24 mouse cellular contexts compared by ENCODE assay signal in the genomic region with DNA sequence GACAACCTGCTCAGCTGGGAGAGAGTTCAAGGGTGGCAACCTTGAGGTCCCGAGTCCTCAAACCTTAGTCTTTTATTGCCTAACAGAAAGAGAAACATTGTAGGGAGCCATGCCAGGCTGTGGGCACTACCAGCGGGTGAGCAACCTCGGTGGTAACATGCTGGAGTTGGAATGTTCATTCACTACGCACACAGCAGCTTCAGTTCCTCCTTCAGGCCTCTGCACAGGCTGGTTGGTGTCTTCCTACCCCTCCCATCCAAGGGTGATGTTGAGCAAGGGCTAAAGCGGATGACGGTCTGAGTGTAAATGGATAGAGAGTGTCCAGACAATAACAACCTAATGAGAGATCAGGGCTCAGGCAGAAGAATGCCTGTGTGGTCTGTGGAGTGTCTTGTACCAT. TPM values are rescaled to one million over a fixed set of nuclear protein-coding genes. Genes with fewer than 3 reads are reported as not detected.
DNase-seq lines count a peak whose midpoint lies in the region; ATAC-seq and TF ChIP-seq lines count a peak whose summit lies in the region.
"Had no signal": no experiment of that assay in that cellular context is flagged by ENCODE, and none has a peak within 500 bp of the region (broad histone marks: within the 10 kb centered on the region; RNA-seq: fewer than 3 reads in every experiment).

No protein-coding gene starts in this region.

- no peak overlapping the region for H3K4me2 ChIP-seq in liver, embryonic 12.5 days
- H3K4me2 ChIP-seq: embryonic facial prominence, embryonic 15.5 days; forebrain, embryonic 15.5 days; heart, embryonic 13.5 days; limb, embryonic 15.5 days; lung, embryonic 14.5 days had no signal

- H3K4me3 ChIP-seq in liver, adult 2 months (ENCODE audit: insufficient read depth, low read depth, low read length): no peak overlapping the region
- H3K4me3 ChIP-seq in liver, embryonic 12.5 days: no peak overlapping the region
- no peak overlapping the region for H3K4me3 ChIP-seq in testis, adult 2 months (ENCODE audit: control insufficient read depth, low read depth, low read length)
- H3K4me3 ChIP-seq in midbrain, embryonic 10.5 days: no peak overlapping the region
- H3K4me3 ChIP-seq: embryonic facial prominence, embryonic 15.5 days; forebrain, embryonic 15.5 days; heart, embryonic 13.5 days; limb, embryonic 15.5 days had no signal

- peak; percentile 27 for DNase-seq in liver, adult 2 months (ENCODE audit: extremely low read depth, low read depth, low spot score)
- no peak for DNase-seq in testis, postnatal 10 days (ENCODE audit: low spot score)
- DNase-seq in monocyte, adult 2 months (ENCODE audit: low read depth in 1 of 2, low spot score in 2 of 2): peak; percentile 57 to 60
- no peak for DNase-seq in midbrain, embryonic 10.5 days (ENCODE audit: low spot score)
- DNase-seq in frontal cortex, adult 2 months (ENCODE audit: extremely low spot score in 1 of 2, low spot score in 1 of 2): no peak
- DNase-seq: adrenal gland, postnatal 25 days; cerebellum, adult 9-10 months; gastrocnemius, postnatal 10 days; heart, postnatal 14 days; kidney, postnatal 4 days; left cerebral cortex, postnatal 4 days; lung, embryonic 14.5 days; right cerebral cortex, postnatal 25 days; spleen, adult 18-20 months; thymus, postnatal 25 days had no signal

- no peak for TF ChIP-seq CTCF in liver, adult 2 months (IDR thresholded peaks at IDR 0.05; ENCODE audit: low read depth, low read length)
- no peak for TF ChIP-seq CTCF in testis, adult 2 months (IDR thresholded peaks at IDR 0.05; ENCODE audit: control insufficient read depth, insufficient read depth, insufficient replicate concordance, low read depth, low read length)

- WGBS in liver, adult 2 months: 46% methylated on average over 6 of the region's 6 CpGs
- 34% methylated on average over 6 of the region's 6 CpGs for WGBS in liver, embryonic 12.5 days (ENCODE audit: insufficient replicate concordance)
- 82% methylated on average over 6 of the region's 6 CpGs for WGBS in midbrain, embryonic 10.5 days

- H3K4me1 ChIP-seq in liver, adult 2 months (ENCODE audit: control insufficient read depth, insufficient read depth, low read length): peaks cover 3% of the 10 kb centered on the region
- H3K4me1 ChIP-seq in liver, embryonic 12.5 days: peaks cover 49% of the 10 kb centered on the region
- H3K4me1 ChIP-seq in testis, adult 2 months (ENCODE audit: control insufficient read depth, insufficient read depth, low read length): peaks cover 11% of the 10 kb centered on the region
- peaks cover 45% of the 10 kb centered on the region for H3K4me1 ChIP-seq in midbrain, embryonic 10.5 days

- no peaks in the 10 kb centered on the region for H3K36me3 ChIP-seq in liver, adult 2 months (ENCODE audit: control insufficient read depth, insufficient read depth, low read length)
- no peaks in the 10 kb centered on the region for H3K36me3 ChIP-seq in liver, embryonic 12.5 days
- H3K36me3 ChIP-seq in testis, adult 2 months (ENCODE audit: control insufficient read depth, insufficient read depth, low read length): no peaks in the 10 kb centered on the region
- H3K36me3 ChIP-seq in midbrain, embryonic 10.5 days: no peaks in the 10 kb centered on the region
- H3K36me3 ChIP-seq: embryonic facial prominence, embryonic 15.5 days; forebrain, embryonic 15.5 days; heart, embryonic 13.5 days; limb, embryonic 15.5 days had no signal

- H3K9ac ChIP-seq in liver, adult 2 months (ENCODE audit: low read depth, low read length): no peak overlapping the region
- no peak overlapping the region for H3K9ac ChIP-seq in liver, embryonic 12.5 days
- H3K9ac ChIP-seq: embryonic facial prominence, embryonic 15.5 days; forebrain, embryonic 15.5 days; heart, embryonic 13.5 days; limb, embryonic 15.5 days; lung, embryonic 14.5 days had no signal

- H3K9me3 ChIP-seq in liver, embryonic 12.5 days (replicated peaks): no peaks in the 10 kb centered on the region
- no peaks in the 10 kb centered on the region for H3K9me3 ChIP-seq in midbrain, embryonic 10.5 days (replicated peaks)
- H3K9me3 ChIP-seq: embryonic facial prominence, embryonic 15.5 days; forebrain, embryonic 15.5 days; heart, embryonic 13.5 days; limb, embryonic 15.5 days had no signal

- no peak overlapping the region for H3K27ac ChIP-seq in liver, adult 2 months (replicated peaks; ENCODE audit: insufficient read depth, low read depth, low read length)
- H3K27ac ChIP-seq in liver, embryonic 12.5 days: no peak overlapping the region
- H3K27ac ChIP-seq in testis, adult 2 months (ENCODE audit: control insufficient read depth, insufficient read depth, low read depth, low read length): peak overlapping the region; percentile 33; the same call in 1 of the 2 replicates
- H3K27ac ChIP-seq in midbrain, embryonic 10.5 days (replicated peaks): no peak overlapping the region
- H3K27ac ChIP-seq: embryonic facial prominence, embryonic 15.5 days; forebrain, embryonic 15.5 days; heart, embryonic 13.5 days; limb, embryonic 15.5 days had no signal

- no peak for ATAC-seq in liver, embryonic 12.5 days
- ATAC-seq: activated CD4-positive, CD25-positive, alpha-beta regulatory T cell, adult 4 months; forebrain, embryonic 15.5 days; intestine, postnatal 0 days had no signal

- H3K27me3 ChIP-seq in liver, adult 2 months (ENCODE audit: control insufficient read depth, insufficient read depth, low read length): no peaks in the 10 kb centered on the region
- no peaks in the 10 kb centered on the region; the same call in 1 of the 2 replicates for H3K27me3 ChIP-seq in liver, embryonic 12.5 days (replicated peaks)
- no peaks in the 10 kb centered on the region; the same call in 1 of the 2 replicates for H3K27me3 ChIP-seq in testis, adult 2 months (ENCODE audit: control insufficient read depth, insufficient read depth, low read length)
- peaks cover 29% of the 10 kb centered on the region for H3K27me3 ChIP-seq in midbrain, embryonic 10.5 days (ENCODE audit: low read depth, poor library complexity, severe bottlenecking)
- H3K27me3 ChIP-seq: forebrain, embryonic 15.5 days had no signal

- no peaks in the 10 kb centered on the region for H3K79me2 ChIP-seq in liver, adult 2 months (ENCODE audit: control insufficient read depth, insufficient read depth, low read length)

- no peak for TF ChIP-seq POLR2A in liver, adult 2 months (IDR thresholded peaks at IDR 0.05; ENCODE audit: extremely low read depth, insufficient read depth, low read length)
- TF ChIP-seq POLR2A in testis, adult 2 months (IDR thresholded peaks at IDR 0.05; ENCODE audit: control insufficient read depth, low read depth, low read length): no peak; the same call in 1 of the 2 replicates

RNA-seq across cellular contexts. Expression of a gene that starts 4.3 kb away (rescaled TPM):
- 5.2 and 7.0 TPM in 2 replicates for total RNA-seq in liver, adult 2 months (2014; rRNA removed)
- polyA plus RNA-seq in liver, adult 2 months (2012; rRNA removed): 11.3 and 12.2 TPM in 2 replicates
- 7.0 and 7.7 TPM in 2 replicates for polyA plus RNA-seq in liver, embryonic 12.5 days (2016; fragmentation: Nextera tagmentation; extraction: Ambion mirVana)
- polyA plus RNA-seq in testis, adult 2 months (2012; rRNA removed): 16.3 and 16.9 TPM in 2 replicates
- polyA plus RNA-seq in midbrain, embryonic 10.5 days (2016; fragmentation: Nextera tagmentation; extraction: Ambion mirVana): 12.8 and 13.0 TPM in 2 replicates
- 9.5 and 10.2 TPM in 2 replicates for polyA plus RNA-seq in frontal cortex, adult 2 months (2012; rRNA removed)

RNA-seq across cellular contexts. Expression of a gene that starts 17.4 kb away (rescaled TPM):
- total RNA-seq in liver, adult 2 months (2014; rRNA removed): 12.4 and 18.6 TPM in 2 replicates
- polyA plus RNA-seq in liver, adult 2 months (2012; rRNA removed): 26.7 and 40.3 TPM in 2 replicates
- polyA plus RNA-seq in liver, embryonic 12.5 days (2016; fragmentation: Nextera tagmentation; extraction: Ambion mirVana): 46.5 and 49.5 TPM in 2 replicates
- polyA plus RNA-seq in testis, adult 2 months (2012; rRNA removed): 20.0 and 25.4 TPM in 2 replicates
- polyA plus RNA-seq in midbrain, embryonic 10.5 days (2016; fragmentation: Nextera tagmentation; extraction: Ambion mirVana): 150 and 197 TPM in 2 replicates
- polyA plus RNA-seq in frontal cortex, adult 2 months (2012; rRNA removed): 108 and 119 TPM in 2 replicates

RNA-seq across cellular contexts. Expression of a gene that starts 52.4 kb away (rescaled TPM):
- 42.6 and 50.1 TPM in 2 replicates for total RNA-seq in liver, adult 2 months (2014; rRNA removed)
- polyA plus RNA-seq in liver, adult 2 months (2012; rRNA removed): 82.3 and 94.1 TPM in 2 replicates
- 124 and 136 TPM in 2 replicates for polyA plus RNA-seq in liver, embryonic 12.5 days (2016; fragmentation: Nextera tagmentation; extraction: Ambion mirVana)
- polyA plus RNA-seq in testis, adult 2 months (2012; rRNA removed): 19.9 and 21.5 TPM in 2 replicates
- polyA plus RNA-seq in midbrain, embryonic 10.5 days (2016; fragmentation: Nextera tagmentation; extraction: Ambion mirVana): 220 and 227 TPM in 2 replicates
- polyA plus RNA-seq in frontal cortex, adult 2 months (2012; rRNA removed): 86.8 and 98.2 TPM in 2 replicates

RNA-seq across cellular contexts. Expression of a gene that starts 52.9 kb away (rescaled TPM):
- 6.4 and 8.3 TPM in 2 replicates for total RNA-seq in liver, adult 2 months (2014; rRNA removed)
- polyA plus RNA-seq in liver, adult 2 months (2012; rRNA removed): 19.9 TPM in 2 replicates
- not detected in 2 replicates for polyA plus RNA-seq in liver, embryonic 12.5 days (2016; fragmentation: Nextera tagmentation; extraction: Ambion mirVana)
- 5.1 and 5.6 TPM in 2 replicates for polyA plus RNA-seq in testis, adult 2 months (2012; rRNA removed)
- 7.1 and 7.3 TPM in 2 replicates for polyA plus RNA-seq in midbrain, embryonic 10.5 days (2016; fragmentation: Nextera tagmentation; extraction: Ambion mirVana)
- 15.5 and 22.2 TPM in 2 replicates for polyA plus RNA-seq in frontal cortex, adult 2 months (2012; rRNA removed)
- polyA plus RNA-seq: forebrain, embryonic 15.5 days; heart, embryonic 13.5 days; intestine, postnatal 0 days; lung, embryonic 14.5 days; midbrain, postnatal 0 days had no signal

Comparison
In these comparisons a context has a peak if more than half of its experiments do, and no peak if none do; other contexts are left out.
1. DNase-seq: peak in liver, adult 2 months (single experiment) and monocyte, adult 2 months (2 of 2); none in testis, postnatal 10 days (single experiment), midbrain, embryonic 10.5 days (single experiment) and frontal cortex, adult 2 months (0 of 2).